8 mouse cellular contexts compared by ENCODE assay signal in genomic region chr17:46628471-46628790, GRCm38 (mm10). TPM values are rescaled to one million over a fixed set of nuclear protein-coding genes. Genes with fewer than 3 reads are reported as not detected.
A peak's percentile ranks its signal among the peaks of the same experiment; 100 is the strongest.
DNase-seq lines count a peak whose midpoint lies in the region; ATAC-seq lines count a peak whose summit lies in the region.

No protein-coding gene starts in this region.

- peak overlapping the region; percentile 76 for H3K4me2 ChIP-seq in intestine, embryonic 16.5 days (ENCODE audit: low read depth, low read length)
- peak overlapping the region; percentile 57 for H3K4me2 ChIP-seq in neural tube, embryonic 11.5 days (ENCODE audit: low read depth)

- peak overlapping the region; percentile 96 for H3K27ac ChIP-seq in intestine, embryonic 16.5 days (ENCODE audit: low read length)
- peak overlapping the region; percentile 78 for H3K27ac ChIP-seq in neural tube, embryonic 11.5 days (ENCODE audit: low read depth, low read length)

- under 1% methylated on average over 13 of the region's 13 CpGs for WGBS in intestine, embryonic 16.5 days
- 0% methylated on average over 13 of the region's 13 CpGs for WGBS in neural tube, embryonic 11.5 days

- H3K9ac ChIP-seq in intestine, embryonic 16.5 days (ENCODE audit: low read depth, low read length) = peak overlapping the region; percentile 98
- H3K9ac ChIP-seq in neural tube, embryonic 11.5 days (ENCODE audit: low read length) = peak overlapping the region; percentile 84

- H3K36me3 ChIP-seq in megakaryocyte, embryonic 14.5 days (replicated peaks; ENCODE audit: low read length) = peaks cover 40% of the 10 kb centered on the region
- peaks cover 4% of the 10 kb centered on the region; the same call in 1 of the 2 replicates for H3K36me3 ChIP-seq in intestine, embryonic 16.5 days (ENCODE audit: control insufficient read depth, insufficient read depth, low read length)
- peaks cover 2% of the 10 kb centered on the region; the same call in 1 of the 2 replicates for H3K36me3 ChIP-seq in neural tube, embryonic 11.5 days (ENCODE audit: control insufficient read depth, insufficient read depth, low read length)

- H3K4me1 ChIP-seq in megakaryocyte, embryonic 14.5 days = peaks cover 81% of the 10 kb centered on the region
- H3K4me1 ChIP-seq in intestine, embryonic 16.5 days (ENCODE audit: control insufficient read depth, insufficient read depth, low read length) = peaks cover 43% of the 10 kb centered on the region
- peaks cover 39% of the 10 kb centered on the region for H3K4me1 ChIP-seq in neural tube, embryonic 11.5 days (ENCODE audit: control insufficient read depth, insufficient read depth, low read length)

- H3K4me3 ChIP-seq in megakaryocyte, embryonic 14.5 days (replicated peaks) = peak overlapping the region; percentile 94
- H3K4me3 ChIP-seq in intestine, embryonic 16.5 days (ENCODE audit: low read length) = peak overlapping the region; percentile 91
- peak overlapping the region; percentile 88 for H3K4me3 ChIP-seq in neural tube, embryonic 11.5 days (ENCODE audit: low read depth, low read length)

- ATAC-seq in megakaryocyte, adult 5-6 weeks (ENCODE audit: poor library complexity, severe bottlenecking) = no peak
- ATAC-seq in intestine, embryonic 16.5 days = peak; percentile 13
- ATAC-seq in neural tube, embryonic 11.5 days (ENCODE audit: insufficient read depth, low FRiP score, low TSS enrichment) = 0 out of 2 replicates have a peak, but pooled peaks have one; percentile 8

- peak; percentile 64 to 66 for DNase-seq in adrenal gland, postnatal 36 days
- no peak for DNase-seq in adrenal gland, postnatal 14 days
- DNase-seq in neural tube, embryonic 11.5 days (ENCODE audit: low spot score) = peak; percentile 59
- DNase-seq in gastrocnemius, postnatal 10 days = no peak
- DNase-seq in spleen, postnatal 10 days (ENCODE audit: low spot score in 2 of 2) = no peak

- peaks cover 4% of the 10 kb centered on the region; the same call in 1 of the 2 replicates for H3K9me3 ChIP-seq in megakaryocyte, embryonic 14.5 days
- no peaks in the 10 kb centered on the region for H3K9me3 ChIP-seq in intestine, embryonic 16.5 days (ENCODE audit: control insufficient read depth, low read length)
- H3K9me3 ChIP-seq in neural tube, embryonic 11.5 days (ENCODE audit: control insufficient read depth, low read length) = no peaks in the 10 kb centered on the region

- peaks cover 45% of the 10 kb centered on the region for H3K27me3 ChIP-seq in megakaryocyte, embryonic 14.5 days (replicated peaks)
- no peaks in the 10 kb centered on the region for H3K27me3 ChIP-seq in intestine, embryonic 16.5 days (replicated peaks; ENCODE audit: control insufficient read depth, insufficient read depth, low read length)
- H3K27me3 ChIP-seq in neural tube, embryonic 11.5 days (ENCODE audit: control insufficient read depth, insufficient read depth, low read length) = no peaks in the 10 kb centered on the region

RNA-seq across cellular contexts. Expression of gene Ptk7, which starts 0.9 kb away (rescaled TPM):
- total RNA-seq in adrenal gland, postnatal 36 days (2021) = 10 to 100 TPM in 1 of 2 experiments, 1 to 10 TPM in 1; 6.8 to 11.7 TPM
- total RNA-seq in adrenal gland, postnatal 14 days (2021) = 13.8 and 16.0 TPM in 2 replicates
- polyA plus RNA-seq in megakaryocyte, embryonic 14.5 days (2012; ENCODE audit: insufficient read depth, low replicate concordance) = 6.7 and 13.6 TPM in 2 replicates
- not detected in 2 replicates for total RNA-seq in megakaryocyte, adult 5-6 weeks (2015)
- 0.07 and 0.16 TPM in 2 replicates for total RNA-seq in megakaryocyte, adult 5-6 weeks (2017)
- 53.2 and 54.4 TPM in 2 replicates for polyA plus RNA-seq in intestine, embryonic 16.5 days (2015; fragmentation: Nextera tagmentation; extraction: Ambion mirVana)
- 32.9 and 35.8 TPM in 2 replicates for polyA plus RNA-seq in neural tube, embryonic 11.5 days (2014; fragmentation: Nextera tagmentation; extraction: Ambion mirVana)
- 10 to 100 TPM; 12.6 to 19.3 TPM for total RNA-seq in gastrocnemius, postnatal 10 days (2021)

RNA-seq across cellular contexts. Expression of gene Klc4, which starts 17.4 kb away (rescaled TPM):
- 10 to 100 TPM; 35.3 to 50.3 TPM for total RNA-seq in adrenal gland, postnatal 36 days (2021)
- total RNA-seq in adrenal gland, postnatal 14 days (2021) = 32.3 and 34.7 TPM in 2 replicates
- 33.6 and 42.0 TPM in 2 replicates for polyA plus RNA-seq in megakaryocyte, embryonic 14.5 days (2012; ENCODE audit: insufficient read depth, low replicate concordance)
- total RNA-seq in megakaryocyte, adult 5-6 weeks (2015) = 3.5 and 4.9 TPM in 2 replicates
- 13.1 and 15.0 TPM in 2 replicates for total RNA-seq in megakaryocyte, adult 5-6 weeks (2017)
- polyA plus RNA-seq in intestine, embryonic 16.5 days (2015; fragmentation: Nextera tagmentation; extraction: Ambion mirVana) = 93.7 and 104 TPM in 2 replicates
- 36.4 and 38.4 TPM in 2 replicates for polyA plus RNA-seq in neural tube, embryonic 11.5 days (2014; fragmentation: Nextera tagmentation; extraction: Ambion mirVana)
- total RNA-seq in gastrocnemius, postnatal 10 days (2021) = 10 to 100 TPM; 18.7 to 19.5 TPM

RNA-seq across cellular contexts. Expression of gene Mrpl2, which starts 17.6 kb away (rescaled TPM):
- 100 to 1,000 TPM in 1 of 2 experiments, 10 to 100 TPM in 1; 92.6 to 114 TPM for total RNA-seq in adrenal gland, postnatal 36 days (2021)
- 127 and 134 TPM in 2 replicates for total RNA-seq in adrenal gland, postnatal 14 days (2021)
- polyA plus RNA-seq in megakaryocyte, embryonic 14.5 days (2012; ENCODE audit: insufficient read depth, low replicate concordance) = 289 and 528 TPM in 2 replicates
- 46.2 and 67.5 TPM in 2 replicates for total RNA-seq in megakaryocyte, adult 5-6 weeks (2015)
- 42.7 and 53.9 TPM in 2 replicates for total RNA-seq in megakaryocyte, adult 5-6 weeks (2017)
- 164 and 170 TPM in 2 replicates for polyA plus RNA-seq in intestine, embryonic 16.5 days (2015; fragmentation: Nextera tagmentation; extraction: Ambion mirVana)
- polyA plus RNA-seq in neural tube, embryonic 11.5 days (2014; fragmentation: Nextera tagmentation; extraction: Ambion mirVana) = 104 and 113 TPM in 2 replicates
- 100 to 1,000 TPM; 101 to 117 TPM for total RNA-seq in gastrocnemius, postnatal 10 days (2021)

RNA-seq across cellular contexts. Expression of gene Cul7, which starts 21.7 kb away (rescaled TPM):
- 10 to 100 TPM; 36.3 to 42.2 TPM for total RNA-seq in adrenal gland, postnatal 36 days (2021)
- 45.5 and 52.3 TPM in 2 replicates for total RNA-seq in adrenal gland, postnatal 14 days (2021)
- 90.0 and 167 TPM in 2 replicates for polyA plus RNA-seq in megakaryocyte, embryonic 14.5 days (2012; ENCODE audit: insufficient read depth, low replicate concordance)
- 1.7 and 1.9 TPM in 2 replicates for total RNA-seq in megakaryocyte, adult 5-6 weeks (2015)
- 1.9 and 2.4 TPM in 2 replicates for total RNA-seq in megakaryocyte, adult 5-6 weeks (2017)
- polyA plus RNA-seq in intestine, embryonic 16.5 days (2015; fragmentation: Nextera tagmentation; extraction: Ambion mirVana) = 42.4 and 43.1 TPM in 2 replicates
- 31.7 and 37.0 TPM in 2 replicates for polyA plus RNA-seq in neural tube, embryonic 11.5 days (2014; fragmentation: Nextera tagmentation; extraction: Ambion mirVana)
- 10 to 100 TPM; 39.8 to 50.5 TPM for total RNA-seq in gastrocnemius, postnatal 10 days (2021)

RNA-seq across cellular contexts. Expression of gene Rrp36, which starts 45.7 kb away (rescaled TPM):
- total RNA-seq in adrenal gland, postnatal 36 days (2021) = 10 to 100 TPM; 23.8 to 30.4 TPM
- 23.7 and 25.7 TPM in 2 replicates for total RNA-seq in adrenal gland, postnatal 14 days (2021)
- polyA plus RNA-seq in megakaryocyte, embryonic 14.5 days (2012; ENCODE audit: insufficient read depth, low replicate concordance) = 9.4 and 30.6 TPM in 2 replicates
- 9.6 and 10.6 TPM in 2 replicates for total RNA-seq in megakaryocyte, adult 5-6 weeks (2015)
- 62.2 and 75.0 TPM in 2 replicates for total RNA-seq in megakaryocyte, adult 5-6 weeks (2017)
- polyA plus RNA-seq in intestine, embryonic 16.5 days (2015; fragmentation: Nextera tagmentation; extraction: Ambion mirVana) = 64.8 and 67.4 TPM in 2 replicates
- polyA plus RNA-seq in neural tube, embryonic 11.5 days (2014; fragmentation: Nextera tagmentation; extraction: Ambion mirVana) = 49.8 and 53.5 TPM in 2 replicates
- total RNA-seq in gastrocnemius, postnatal 10 days (2021) = 10 to 100 TPM; 12.8 to 18.2 TPM

Comparison
In these comparisons a context has a peak if more than half of its experiments do, and no peak if none do; other contexts are left out.
1. DNase-seq: peak in adrenal gland, postnatal 36 days (2 of 2) and neural tube, embryonic 11.5 days (single experiment); none in adrenal gland, postnatal 14 days (single experiment), gastrocnemius, postnatal 10 days (single experiment) and spleen, postnatal 10 days (0 of 2).
2. RNA of gene Ptk7, which starts 0.9 kb away (total RNA-seq): 12.6 to 19.3 TPM in gastrocnemius, postnatal 10 days, 13.8 to 16.0 TPM in adrenal gland, postnatal 14 days and 6.8 to 11.7 TPM in adrenal gland, postnatal 36 days; 0.07 to 0.16 TPM in megakaryocyte, adult 5-6 weeks; every median in the first group is over 4 times any median in the second.
3. Peak in every context shown above with its lines, with median percentiles within 50 percentile points of each other: H3K4me3 ChIP-seq.